Mouse (Mus musculus) ES-E14 (cell line): ENCODE results near the gene Galnt14.

ENCODE experiments used
- CHD2 ChIP-seq: IDR thresholded peaks from 2 replicates; pipeline ENCODE4 v1.6.1; 2014; ENCODE audit warnings: mild to moderate bottlenecking, low read depth, low read length, inconsistent platforms
- HCFC1 ChIP-seq: IDR thresholded peaks from 2 replicates; pipeline ENCODE4 v1.6.1; 2012; ENCODE audit warnings: low read length, inconsistent platforms, borderline replicate concordance; ENCODE audit not compliant: insufficient read depth
- MAFK ChIP-seq: IDR thresholded peaks from 2 replicates; pipeline ENCODE4 v1.6.1; 2014; ENCODE audit warnings: mild to moderate bottlenecking, low read depth, low read length, inconsistent platforms; ENCODE audit not compliant: insufficient read depth
- ZC3H11A ChIP-seq: IDR thresholded peaks from 2 replicates; pipeline ENCODE4 v1.6.1; 2012; ENCODE audit warnings: low read depth, mild to moderate bottlenecking, inconsistent platforms, low read length, borderline replicate concordance
- ZNF384 ChIP-seq: IDR thresholded peaks from 2 replicates; pipeline ENCODE4 v1.6.1; 2012; ENCODE audit warnings: low read depth, low read length, inconsistent platforms

DNA sequence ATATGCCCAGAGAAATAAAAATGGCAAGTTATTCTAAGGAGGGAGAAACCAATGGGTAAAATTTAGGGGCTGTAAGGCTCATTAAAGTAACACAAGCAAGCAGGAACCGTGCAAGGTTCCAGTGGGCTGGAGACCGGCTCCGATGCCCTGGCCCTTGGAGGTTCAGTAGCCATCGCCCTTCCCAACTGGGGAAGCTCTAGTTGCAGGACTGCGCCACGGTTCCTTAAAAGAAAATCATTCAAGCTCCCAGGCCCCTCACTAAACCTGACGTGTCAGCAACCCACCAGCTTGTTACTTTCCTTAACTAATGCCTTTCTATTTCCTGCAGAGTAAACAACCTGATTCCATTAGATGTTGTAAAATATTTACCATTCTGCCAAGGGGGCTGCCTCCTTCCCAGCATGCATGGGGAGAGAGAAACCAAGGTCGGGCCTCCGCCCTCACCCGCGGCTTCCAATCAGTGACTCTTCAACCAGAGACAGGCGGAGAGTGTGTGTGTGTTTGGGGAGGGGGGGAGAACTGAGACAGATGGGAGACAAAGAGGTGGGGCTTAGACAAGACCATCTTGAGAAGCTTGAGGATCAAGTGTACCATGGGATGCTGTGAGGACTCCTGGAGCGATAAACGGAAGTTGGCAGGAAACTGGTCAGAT lies 81.9 kb downstream of the Galnt14 start:
- no peak for TF ChIP-seq MAFK
- TF ChIP-seq ZC3H11A = no peak
- TF ChIP-seq HCFC1 = no peak
- TF ChIP-seq ZNF384 = no peak
- no peak for TF ChIP-seq CHD2
